Mouse (Mus musculus) liver, embryonic 12.5 days (tissue): ENCODE results near the gene Ptdss2. TPM values are rescaled to one million over a fixed set of nuclear protein-coding genes. Genes with fewer than 3 reads are reported as not detected.

ENCODE experiments used
- ATAC-seq: fragments of 200-750 bp; cut with Nextera tagmentation; 2 replicates; pipeline ENCODE4 v1.8.0; 2017; ENCODE audit warnings: moderate number of reproducible peaks, mild to moderate bottlenecking, moderate library complexity
- H3K27ac ChIP-seq: fragments of 300-500 bp; sonication (generic); 2 replicates; pipeline ENCODE4 v1.5.1; 2016; ENCODE audit warnings: mild to moderate bottlenecking
- H3K27me3 ChIP-seq: fragments of 300-500 bp; sonication (generic); replicated peaks from 2 replicates; pipeline ENCODE4 v1.6.1; 2016; ENCODE audit warnings: mild to moderate bottlenecking, moderate library complexity
- H3K36me3 ChIP-seq: fragments of 300-500 bp; sonication (generic); 2 replicates; pipeline ENCODE4 v1.6.1; 2016; ENCODE audit warnings: mild to moderate bottlenecking, moderate library complexity
- H3K4me1 ChIP-seq: fragments of 300-500 bp; sonication (generic); 2 replicates; pipeline ENCODE4 v1.6.1; 2016
- H3K4me2 ChIP-seq: fragments of 300-500 bp; sonication (generic); 2 replicates; pipeline ENCODE4 v1.6.1; 2016; ENCODE audit warnings: mild to moderate bottlenecking, moderate library complexity
- H3K4me3 ChIP-seq: fragments of 300-500 bp; sonication (generic); 2 replicates; pipeline ENCODE4 v1.5.1; 2016; ENCODE audit warnings: mild to moderate bottlenecking, moderate library complexity
- H3K9ac ChIP-seq: fragments of 300-500 bp; sonication (generic); 2 replicates; pipeline ENCODE4 v1.6.1; 2016; ENCODE audit warnings: mild to moderate bottlenecking, moderate library complexity
- H3K9me3 ChIP-seq: fragments of 300-500 bp; sonication (generic); replicated peaks from 2 replicates; pipeline ENCODE4 v1.6.1; 2016; ENCODE audit warnings: mild to moderate bottlenecking, moderate library complexity
- WGBS: fragments of 180-500 bp; shearing (Covaris S2); methylation state at CpG from one replicate; pipeline ENCODE4 v1.1.7; 2016; ENCODE audit not compliant: insufficient replicate concordance; 5-methylcytosine and 5-hydroxymethylcytosine counted together
- polyA plus RNA-seq: library from polyadenylated mRNA; unstranded; fragments of >200 nt; fragmentation: Nextera tagmentation; extraction: Ambion mirVana; gene quantifications from 2 replicates; pipeline ENCODE4 v1.2.1, GENCODE M21; 2016

Ptdss2 gene
- polyA plus RNA-seq, 1 experiment from 2014 or later, result 159 TPM

DNA sequence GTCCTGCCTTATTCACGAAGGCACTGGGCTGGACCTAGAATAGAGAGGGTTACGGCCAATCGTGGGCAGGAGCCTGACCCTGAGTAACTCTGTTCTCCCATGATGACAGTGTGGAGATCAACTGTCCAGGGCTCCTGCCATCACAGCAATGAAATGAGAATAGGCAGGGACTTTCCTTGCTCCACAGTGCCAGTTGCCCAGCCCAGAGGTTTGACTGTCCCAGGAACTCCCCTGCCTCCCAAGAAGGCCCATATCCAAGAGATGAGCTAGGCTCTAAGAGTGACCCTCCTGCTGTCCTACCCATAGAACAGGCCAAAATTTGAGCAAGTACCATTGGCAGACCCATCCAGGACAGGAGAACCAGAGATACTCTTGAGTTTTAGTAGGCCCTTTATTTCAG is 66.6 kb downstream of the Ptdss2 start:
- Histone ChIP-seq H3K4me3 (no peak overlapping the region), H3K9ac (no peak overlapping the region), H3K4me1 (peaks cover 33% of the 10 kb centered on the region), H3K27me3 (no peaks in the 10 kb centered on the region), H3K36me3 (peaks cover 41% of the 10 kb centered on the region), H3K4me2 (no peak overlapping the region), H3K9me3 (no peaks in the 10 kb centered on the region), H3K27ac (no peak overlapping the region)
- 86% methylated on average over 3 of the region's 3 CpGs for WGBS
- no peak for ATAC-seq

DNA sequence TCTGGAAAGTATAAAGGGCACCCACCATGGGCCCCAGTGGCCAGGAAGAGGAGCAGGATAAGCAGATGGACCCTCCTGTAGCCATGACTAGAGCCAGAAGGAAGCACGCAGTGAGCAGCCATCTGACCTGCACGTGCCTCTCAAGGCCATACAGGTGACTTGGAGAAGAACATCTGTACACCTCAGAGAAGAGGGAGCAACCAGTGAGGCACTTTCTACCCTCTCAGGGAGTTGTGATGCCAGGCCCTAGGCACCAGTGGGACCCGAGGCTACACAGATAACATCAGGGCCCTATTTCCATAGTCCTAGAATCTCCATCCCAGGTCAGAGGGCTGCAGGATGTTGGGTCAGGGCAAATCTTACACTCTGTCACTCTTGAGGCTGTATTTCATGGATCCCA is 68.0 kb downstream of the Ptdss2 start:
- no peak for ATAC-seq
- WGBS, result 85% methylated on average over 3 of the region's 3 CpGs
- Histone ChIP-seq H3K36me3 (peaks cover 41% of the 10 kb centered on the region), H3K4me3 (no peak overlapping the region), H3K4me1 (peaks cover 43% of the 10 kb centered on the region), H3K9me3 (no peaks in the 10 kb centered on the region), H3K27me3 (no peaks in the 10 kb centered on the region), H3K4me2 (no peak overlapping the region), H3K9ac (no peak overlapping the region), H3K27ac (0 out of 2 replicates have a peak overlapping the region, but pooled peaks have one; percentile 36)

GRCm38 (mm10) chr7:141191036-141191435 is 68.9 kb downstream of the Ptdss2 start:
- Histone ChIP-seq H3K9ac (no peak overlapping the region), H3K4me1 (peaks cover 51% of the 10 kb centered on the region), H3K36me3 (peaks cover 41% of the 10 kb centered on the region), H3K27me3 (no peaks in the 10 kb centered on the region), H3K4me2 (no peak overlapping the region), H3K4me3 (no peak overlapping the region), H3K9me3 (no peaks in the 10 kb centered on the region), H3K27ac (peak overlapping the region; percentile 36; the same call in 1 of the 2 replicates)
- no peak for ATAC-seq
- WGBS, result 90% methylated on average over 14 of the region's 14 CpGs

DNA sequence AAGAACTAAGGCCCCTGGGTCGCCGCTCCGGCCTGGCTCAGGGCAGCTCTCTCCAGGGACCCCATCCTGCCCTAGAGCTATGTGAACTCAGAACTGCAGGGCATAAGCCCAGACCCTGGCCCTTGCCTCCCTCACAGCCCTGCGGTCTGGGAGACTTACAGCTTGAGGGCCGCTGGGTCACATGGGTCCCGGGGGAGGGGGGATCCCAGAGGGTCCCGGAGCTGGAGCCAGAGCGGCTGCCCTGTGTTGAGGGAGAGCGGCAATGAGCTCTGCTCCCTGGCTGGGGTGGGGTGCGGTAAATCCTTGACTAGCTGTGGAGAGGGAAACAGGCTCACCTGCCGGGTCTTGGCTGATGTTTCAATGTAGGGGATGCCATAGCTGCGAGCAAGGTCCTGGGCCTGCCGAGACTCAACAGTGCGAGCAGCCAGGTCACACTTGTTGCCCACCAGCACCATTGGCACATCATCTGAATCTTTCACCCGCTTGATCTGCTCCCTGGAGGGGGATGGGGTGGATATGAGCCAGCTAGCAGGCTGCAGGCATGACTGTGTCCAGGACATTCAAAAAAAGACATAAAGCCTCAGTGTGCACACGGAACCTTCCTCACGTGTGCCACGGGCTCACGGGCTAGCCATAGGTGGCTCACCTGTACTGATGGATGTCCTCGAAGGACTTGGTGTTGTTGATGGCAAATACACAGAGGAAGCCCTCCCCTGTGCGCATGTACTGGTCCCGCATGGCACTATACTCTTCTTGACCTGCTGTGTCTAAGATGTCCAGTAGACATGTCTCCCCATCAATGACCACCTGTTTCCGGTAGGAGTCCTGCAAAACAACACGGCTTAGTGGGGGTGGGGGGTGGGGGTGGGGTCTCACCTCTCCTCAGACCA is 69.9 kb downstream of the Ptdss2 start:
- ATAC-seq, result no peak
- WGBS, result 90% methylated on average over 24 of the region's 24 CpGs
- Histone ChIP-seq H3K4me2 (peak overlapping the region; percentile 92), H3K9ac (peak overlapping the region; percentile 98), H3K4me3 (peak overlapping the region; percentile 93), H3K4me1 (peaks cover 61% of the 10 kb centered on the region), H3K27me3 (no peaks in the 10 kb centered on the region), H3K27ac (peak overlapping the region; percentile 95), H3K9me3 (no peaks in the 10 kb centered on the region), H3K36me3 (peaks cover 41% of the 10 kb centered on the region)

GRCm38 (mm10) chr7:141192776-141193347 is 70.7 kb downstream of the Ptdss2 start:
- no peaks in the 10 kb centered on the region for H3K9me3 ChIP-seq
- peak overlapping the region; percentile 98 for H3K9ac ChIP-seq
- 21% methylated on average over 12 of the region's 12 CpGs for WGBS
- peak overlapping the region; percentile 95 for H3K27ac ChIP-seq
- H3K27me3 ChIP-seq, result no peaks in the 10 kb centered on the region
- H3K36me3 ChIP-seq, result peaks cover 41% of the 10 kb centered on the region
- peak overlapping the region; percentile 92 for H3K4me2 ChIP-seq
- ATAC-seq, result no peak
- H3K4me1 ChIP-seq, result peaks cover 69% of the 10 kb centered on the region
- H3K4me3 ChIP-seq, result peak overlapping the region; percentile 93

- Histone ChIP-seq H3K36me3 (peaks cover 41% of the 10 kb centered on the region), H3K4me3 (peak overlapping the region; percentile 93), H3K9me3 (no peaks in the 10 kb centered on the region), H3K27me3 (no peaks in the 10 kb centered on the region), H3K4me2 (peak overlapping the region; percentile 92), H3K27ac (peak overlapping the region; percentile 95), H3K4me1 (peaks cover 75% of the 10 kb centered on the region), H3K9ac (peak overlapping the region; percentile 98)
- under 1% methylated on average over 34 of the region's 43 CpGs for WGBS
- ATAC-seq, result no peak
These were observed 71.2 kb downstream of the Ptdss2 start for GRCm38 (mm10) chr7:141193348-141193856.

DNA sequence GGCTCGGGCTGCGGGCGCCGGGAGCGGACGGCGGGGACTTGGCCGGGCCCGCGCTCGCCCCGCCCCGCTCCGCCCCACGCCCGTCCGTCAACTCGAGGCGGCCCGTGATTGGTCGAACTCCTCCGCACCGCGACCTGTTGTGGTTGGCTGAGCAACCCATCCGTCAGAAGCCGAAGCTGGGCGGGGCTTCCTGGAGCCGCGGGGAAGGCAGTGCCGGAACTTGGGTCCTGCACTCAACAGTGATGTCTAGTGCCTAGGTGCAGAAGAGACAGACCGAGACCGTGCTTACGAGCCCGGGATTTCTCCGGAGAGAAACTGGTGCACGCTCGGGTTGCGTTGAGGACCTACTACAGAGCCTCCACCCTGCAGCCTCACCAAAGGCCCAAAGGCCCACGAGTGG is 71.8 kb downstream of the Ptdss2 start, which contains the start of the genes Hras and Lrrc56:
Hras (minus strand) TSS at position 58 of the 400 bp plus-strand sequence.
Lrrc56 (plus strand) TSS at position 210 of the 400 bp plus-strand sequence.
- Histone ChIP-seq H3K4me3 (peak within 1 kb of the TSS; percentile 93), H3K9me3 (no peaks in the 10 kb centered on the region), H3K27me3 (no peaks in the 10 kb centered on the region), H3K9ac (peak within 1 kb of the TSS; percentile 98), H3K36me3 (peaks cover 37% of the 10 kb centered on the region), H3K4me1 (peaks cover 80% of the 10 kb centered on the region), H3K4me2 (peak within 1 kb of the TSS; percentile 97), H3K27ac (peak within 1 kb of the TSS; percentile 95)
- ATAC-seq, result peak; percentile 91
- WGBS, result under 1% methylated on average over 39 of the region's 39 CpGs

GRCm38 (mm10) chr7:141194409-141194808 is 72.2 kb downstream of the Ptdss2 start:
- Histone ChIP-seq H3K36me3 (peaks cover 32% of the 10 kb centered on the region), H3K9me3 (no peaks in the 10 kb centered on the region), H3K27me3 (no peaks in the 10 kb centered on the region), H3K4me2 (peak overlapping the region; percentile 97), H3K27ac (peak overlapping the region; percentile 95), H3K4me1 (peaks cover 85% of the 10 kb centered on the region), H3K9ac (peak overlapping the region; percentile 82), H3K4me3 (peak overlapping the region; percentile 93)
- whole genome bisulfite sequencing, result under 1% methylated on average over 23 of the region's 23 CpGs
- no peak for ATAC-seq

GRCm38 (mm10) chr7:141194830-141195229 is 72.6 kb downstream of the Ptdss2 start:
- 1% methylated on average over 28 of the region's 28 CpGs for WGBS
- Histone ChIP-seq H3K36me3 (peaks cover 28% of the 10 kb centered on the region), H3K9me3 (no peaks in the 10 kb centered on the region), H3K9ac (peak overlapping the region; percentile 82), H3K4me3 (peak overlapping the region; percentile 93), H3K27me3 (no peaks in the 10 kb centered on the region), H3K4me1 (peaks cover 89% of the 10 kb centered on the region), H3K27ac (peak overlapping the region; percentile 95), H3K4me2 (peak overlapping the region; percentile 97)
- ATAC-seq, result peak; percentile 8

DNA sequence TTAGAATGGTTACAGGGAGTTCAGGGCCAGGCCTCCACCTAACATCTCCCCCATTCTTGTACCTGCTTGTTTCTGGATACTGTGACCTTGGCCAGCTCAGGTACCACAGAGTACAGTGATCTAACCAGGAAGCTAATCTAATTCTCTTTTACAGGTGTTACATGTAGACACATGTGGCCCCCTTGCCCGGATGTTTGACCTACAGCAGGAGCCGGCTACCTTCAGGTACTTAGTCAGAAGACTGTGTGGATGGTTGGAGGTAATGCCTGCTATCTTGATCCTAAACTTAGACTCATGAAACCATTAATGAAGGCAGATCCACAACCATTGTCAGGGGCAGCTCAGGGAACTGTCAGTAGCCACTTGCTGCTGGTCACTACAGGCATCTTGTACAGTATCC is 73.6 kb downstream of the Ptdss2 start:
- Histone ChIP-seq H3K36me3 (peaks cover 19% of the 10 kb centered on the region), H3K9me3 (no peaks in the 10 kb centered on the region), H3K27ac (peak overlapping the region; percentile 95), H3K9ac (peak overlapping the region; percentile 66; the same call in 1 of the 2 replicates), H3K27me3 (no peaks in the 10 kb centered on the region), H3K4me3 (no peak overlapping the region), H3K4me1 (peaks cover 91% of the 10 kb centered on the region), H3K4me2 (peak overlapping the region; percentile 97)
- 87% methylated on average over 2 of the region's 2 CpGs for WGBS
- ATAC-seq, result no peak

DNA sequence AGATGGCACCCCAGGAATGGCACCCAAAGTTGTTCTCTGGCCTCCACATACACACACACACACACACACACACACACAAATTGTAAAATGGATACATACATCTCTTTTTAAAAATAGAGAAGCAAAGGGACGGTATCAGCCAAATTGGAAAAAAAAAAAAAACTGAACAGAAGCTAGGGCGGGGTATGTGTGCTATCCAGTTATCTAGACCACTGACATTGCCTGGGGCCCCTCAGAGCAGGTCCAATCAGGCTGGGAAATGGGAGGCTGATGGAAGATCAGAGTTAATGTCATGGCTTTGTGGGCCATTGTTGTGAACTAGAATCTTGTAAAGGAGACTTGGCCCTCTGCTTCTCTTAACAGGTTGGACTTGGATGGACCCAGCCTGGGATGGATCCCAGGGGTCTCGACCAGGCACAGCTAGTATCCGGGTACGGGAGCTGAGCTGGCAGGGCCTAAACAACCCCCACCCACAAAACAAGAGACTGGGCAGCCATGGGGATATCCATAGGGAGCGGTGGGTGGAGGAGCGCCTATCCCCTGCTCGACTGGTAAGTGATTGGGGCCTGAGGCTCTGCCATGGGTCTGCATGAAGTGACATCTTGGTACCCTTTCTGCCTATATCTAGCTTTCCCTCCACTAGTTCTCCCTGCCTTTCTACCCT is 74.6 kb downstream of the Ptdss2 start:
- peak overlapping the region; percentile 95 for H3K27ac ChIP-seq
- 55% methylated on average over 8 of the region's 8 CpGs for WGBS
- no peaks in the 10 kb centered on the region for H3K9me3 ChIP-seq
- H3K4me3 ChIP-seq, result peak overlapping the region; percentile 40
- ATAC-seq, result peak; percentile 33; the same call in 1 of the 2 replicates
- H3K4me1 ChIP-seq, result peaks cover 86% of the 10 kb centered on the region
- H3K27me3 ChIP-seq, result no peaks in the 10 kb centered on the region
- H3K9ac ChIP-seq, result peak overlapping the region; percentile 66
- H3K36me3 ChIP-seq, result peaks cover 9% of the 10 kb centered on the region
- H3K4me2 ChIP-seq, result peak overlapping the region; percentile 97
